Mouse (Mus musculus) lung, postnatal 10 days (tissue): ENCODE measurements around the gene Il10.
A peak's percentile ranks its signal among the peaks of the same experiment; 100 is the strongest.
"Not testable (repeated sequence)": the region's sequence is repeated elsewhere in the genome, so short reads cannot be mapped to it uniquely, and the experiment has no call there.

Experiments
- DNase-seq: peaks from one replicate; pipeline ENCODE4 v3.0.0; 2021

Gene Il10

GRCm38 (mm10) chr1:131020425-131021310 lies 1.0 kb downstream of the Il10 start:
- DNase-seq: no peak

GRCm38 (mm10) chr1:131021438-131021837 lies 1.8 kb downstream of the Il10 start:
- no peak for DNase-seq

- no peak for DNase-seq
Observed at GRCm38 (mm10) chr1:131021900-131022590, 2.4 kb downstream of the Il10 start.

- no peak for DNase-seq
Observed at GRCm38 (mm10) chr1:131022591-131023249, 3.1 kb downstream of the Il10 start.

- DNase-seq: not testable (repeated sequence)
Observed at GRCm38 (mm10) chr1:131023250-131023858, 3.7 kb downstream of the Il10 start.

- DNase-seq: no peak
Observed at GRCm38 (mm10) chr1:131024900-131025842, 5.5 kb downstream of the Il10 start.

- no peak for DNase-seq
Observed at GRCm38 (mm10) chr1:131025843-131026190, 6.2 kb downstream of the Il10 start.

- no peak for DNase-seq
Observed at GRCm38 (mm10) chr1:131029215-131029614, 9.6 kb downstream of the Il10 start.

- DNase-seq: peak; percentile 32
Observed at GRCm38 (mm10) chr1:131030261-131030660, 10.6 kb downstream of the Il10 start.

GRCm38 (mm10) chr1:131031267-131031666 lies 11.6 kb downstream of the Il10 start:
- DNase-seq: no peak

- DNase-seq: no peak
Observed at GRCm38 (mm10) chr1:131038001-131038400, 18.4 kb downstream of the Il10 start.

- DNase-seq: no peak
Observed at GRCm38 (mm10) chr1:131038415-131039017, 18.9 kb downstream of the Il10 start.

GRCm38 (mm10) chr1:131039479-131039878 lies 19.8 kb downstream of the Il10 start:
- no peak for DNase-seq

- DNase-seq: no peak
Observed at GRCm38 (mm10) chr1:131042263-131042662, 22.6 kb downstream of the Il10 start.

- no peak for DNase-seq
Observed at GRCm38 (mm10) chr1:131042721-131043120, 23.1 kb downstream of the Il10 start.

- no peak for DNase-seq
Observed at GRCm38 (mm10) chr1:131043636-131044035, 24.0 kb downstream of the Il10 start.

GRCm38 (mm10) chr1:131045723-131046355 lies 26.2 kb downstream of the Il10 start:
- no peak for DNase-seq

GRCm38 (mm10) chr1:131046607-131047006 lies 27.0 kb downstream of the Il10 start:
- no peak for DNase-seq

GRCm38 (mm10) chr1:131048121-131048863 lies 28.6 kb downstream of the Il10 start:
- no peak for DNase-seq

GRCm38 (mm10) chr1:131048946-131049345 lies 29.3 kb downstream of the Il10 start:
- no peak for DNase-seq
